Mouse (Mus musculus): Measurements from ENCODE around the gene Gm28168. TPM values are rescaled to one million over a fixed set of nuclear protein-coding genes. Genes with fewer than 3 reads are reported as not detected.

The Gm28168 gene
- polyA plus RNA-seq (2017; shearing (Covaris generic)), result not detected

GRCm38 (mm10) chr1:117927715-117928114, at the start of gene Gm28168:
Gene Gm28168, plus strand, starts transcription at chr1:117928015.

GRCm38 (mm10) chr1:117965639-117966038, 37.8 kb downstream of the Gm28168 start, which contains the start of gene Gm7145:
Gene Gm7145, plus strand, starts transcription at chr1:117965939.

Other genes with a start within 250 kb of the Gm28168 start
- gene Gm28363, start 230.9 kb upstream of the Gm28168 start, polyA plus RNA-seq (2017; shearing (Covaris generic)), result not detected
- gene B020011L13Rik, start 146.9 kb upstream of the Gm28168 start, polyA plus RNA-seq (2017; shearing (Covaris generic)), result 0.24 TPM
- gene Gm28360, start 97.9 kb upstream of the Gm28168 start, polyA plus RNA-seq (2017; shearing (Covaris generic)), result not detected
- not detected for gene Gm7145, start 37.9 kb downstream of the Gm28168 start, polyA plus RNA-seq (2017; shearing (Covaris generic))
- gene Gm29106, start 248.5 kb downstream of the Gm28168 start, polyA plus RNA-seq (2017; shearing (Covaris generic)), result 0.10 TPM